Mouse (Mus musculus) thymus, adult 2 months (tissue): ENCODE measurements around the gene Tmem145.

Experiments
- CTCF ChIP-seq: fragments of 200-500 bp; IDR thresholded peaks from 2 replicates; pipeline ENCODE4 v1.5.1; 2012; ENCODE audit warnings: mild to moderate bottlenecking, control low read depth, low read length, moderate library complexity, borderline replicate concordance; ENCODE audit not compliant: control insufficient read depth, poor library complexity, insufficient read depth; ENCODE audit errors: extremely low read depth
- POLR2A ChIP-seq: fragments of 200-500 bp; IDR thresholded peaks from 2 replicates; pipeline ENCODE4 v1.6.1; 2012; ENCODE audit warnings: mild to moderate bottlenecking, low read length, control low read depth, moderate library complexity; ENCODE audit not compliant: control insufficient read depth, poor library complexity, insufficient read depth; ENCODE audit errors: extremely low read depth

DNA sequence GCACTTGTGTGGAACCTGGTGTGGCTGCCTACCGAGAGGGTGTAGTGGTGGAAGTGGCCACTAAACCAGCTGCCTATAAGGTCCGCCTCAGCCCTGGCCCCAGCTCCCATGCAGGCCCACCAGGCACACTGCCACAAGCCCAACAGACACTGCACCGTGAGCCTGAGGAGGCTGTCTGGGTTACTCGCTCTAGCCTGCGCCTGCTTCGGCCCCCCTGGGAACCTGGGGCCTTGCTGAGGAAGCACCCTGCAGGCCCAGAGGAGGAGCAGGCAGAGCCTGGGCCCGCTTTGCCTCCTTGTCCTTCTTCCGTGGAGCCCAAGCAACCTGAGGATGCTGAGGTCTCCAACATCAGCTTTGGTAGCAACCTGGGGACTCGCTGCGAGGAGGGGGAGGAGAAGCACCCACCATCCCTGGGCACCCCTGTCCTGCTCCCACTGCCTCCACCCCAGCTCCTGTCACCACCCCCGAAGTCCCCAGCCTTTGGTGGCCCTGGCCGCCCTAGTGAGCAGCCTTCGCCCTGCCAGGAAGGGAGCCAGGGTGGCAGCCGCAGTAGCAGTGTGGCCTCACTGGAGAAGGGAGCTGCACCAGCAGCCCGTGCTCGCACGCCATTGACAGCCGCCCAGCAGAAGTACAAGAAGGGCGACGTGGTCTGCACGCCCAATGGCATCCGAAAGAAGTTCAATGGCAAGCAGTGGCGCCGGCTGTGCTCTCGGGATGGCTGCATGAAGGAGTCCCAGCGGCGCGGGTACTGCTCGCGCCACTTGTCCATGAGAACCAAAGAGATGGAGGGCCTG is 34.1 kb upstream of the Tmem145 start:
- TF ChIP-seq POLR2A (no peak), CTCF (no peak)
